Mouse (Mus musculus) ES-E14 (cell line): ENCODE measurements around the gene Dap. TPM values are rescaled to one million over a fixed set of nuclear protein-coding genes. Genes with fewer than 3 reads are reported as not detected.

Experiments used
- DNase-seq: peaks from one replicate; pipeline ENCODE4 v3.0.0-alpha.2; 2013; ENCODE audit warnings: low read depth, low spot score
- H3K27ac ChIP-seq: 2 replicates; pipeline ENCODE4 v1.5.1; 2012; ENCODE audit warnings: low read depth, mild to moderate bottlenecking, low read length, moderate library complexity, mixed read lengths; ENCODE audit not compliant: poor library complexity, insufficient read depth, severe bottlenecking
- H3K36me3 ChIP-seq: 2 replicates; pipeline ENCODE4 v1.6.1; 2012; ENCODE audit warnings: mild to moderate bottlenecking, low read length, moderate library complexity, mixed read lengths; ENCODE audit not compliant: control insufficient read depth, poor library complexity, insufficient read depth, severe bottlenecking
- H3K4me1 ChIP-seq, 2 experiments: fragments of 150-350 bp in 1 of 2; sonication (generic) in 1 of 2; 2 replicates each; pipeline ENCODE4 v1.6.1; 2012; ENCODE audit warnings: low read length in 2 of 2, mild to moderate bottlenecking in 1 of 2, mixed read lengths in 1 of 2; ENCODE audit not compliant: control insufficient read depth in 2 of 2, insufficient read depth in 2 of 2, poor library complexity in 1 of 2
- H3K4me3 ChIP-seq, 2 experiments: fragments of 150-350 bp in 1 of 2; sonication (generic) in 1 of 2; 2 replicates each; pipeline ENCODE4 v1.5.1; 2012; ENCODE audit warnings: low read length in 2 of 2, low read depth in 1 of 2, mild to moderate bottlenecking in 1 of 2, mixed read lengths in 1 of 2; ENCODE audit not compliant: insufficient read depth in 1 of 2, poor library complexity in 1 of 2, severe bottlenecking in 1 of 2
- H3K9ac ChIP-seq: 2 replicates; pipeline ENCODE4 v1.6.1; 2012; ENCODE audit warnings: low read depth, mild to moderate bottlenecking, low read length, mixed read lengths; ENCODE audit not compliant: poor library complexity, insufficient read depth, severe bottlenecking
- H3K9me3 ChIP-seq: fragments of 150-350 bp; sonication (generic); 2 replicates; pipeline ENCODE4 v1.6.1; 2012; ENCODE audit warnings: low read depth, mild to moderate bottlenecking, low read length; ENCODE audit not compliant: control insufficient read depth, insufficient read depth
- CHD2 ChIP-seq: IDR thresholded peaks from 2 replicates; pipeline ENCODE4 v1.6.1; 2014; ENCODE audit warnings: mild to moderate bottlenecking, low read depth, low read length, inconsistent platforms
- HCFC1 ChIP-seq: IDR thresholded peaks from 2 replicates; pipeline ENCODE4 v1.6.1; 2012; ENCODE audit warnings: low read length, inconsistent platforms, borderline replicate concordance; ENCODE audit not compliant: insufficient read depth
- MAFK ChIP-seq: IDR thresholded peaks from 2 replicates; pipeline ENCODE4 v1.6.1; 2014; ENCODE audit warnings: mild to moderate bottlenecking, low read depth, low read length, inconsistent platforms; ENCODE audit not compliant: insufficient read depth
- ZC3H11A ChIP-seq: IDR thresholded peaks from 2 replicates; pipeline ENCODE4 v1.6.1; 2012; ENCODE audit warnings: low read depth, mild to moderate bottlenecking, inconsistent platforms, low read length, borderline replicate concordance
- ZNF384 ChIP-seq: IDR thresholded peaks from 2 replicates; pipeline ENCODE4 v1.6.1; 2012; ENCODE audit warnings: low read depth, low read length, inconsistent platforms
- in situ Hi-C, 2 experiments: fragments of 600-800 bp; cut with MboI; formaldehyde crosslinking; loops; one replicate each; pipeline ENCODE4 v1.15.1; 2025; ENCODE audit warnings: low sequenced_read_pairs in 2 of 2, inconsistent platforms in 1 of 2; ENCODE audit not compliant: unreplicated experiment in 2 of 2
- total RNA-seq: library from RNA; depleted of rRNA; stranded (reverse); fragments of 300-350 nt; gene quantifications from 2 replicates; pipeline ENCODE4 v1.2.3, GENCODE M21; 2012; rRNA removed

The Dap gene
- total RNA-seq = 1.4 and 4.1 TPM in 2 replicates

DNA sequence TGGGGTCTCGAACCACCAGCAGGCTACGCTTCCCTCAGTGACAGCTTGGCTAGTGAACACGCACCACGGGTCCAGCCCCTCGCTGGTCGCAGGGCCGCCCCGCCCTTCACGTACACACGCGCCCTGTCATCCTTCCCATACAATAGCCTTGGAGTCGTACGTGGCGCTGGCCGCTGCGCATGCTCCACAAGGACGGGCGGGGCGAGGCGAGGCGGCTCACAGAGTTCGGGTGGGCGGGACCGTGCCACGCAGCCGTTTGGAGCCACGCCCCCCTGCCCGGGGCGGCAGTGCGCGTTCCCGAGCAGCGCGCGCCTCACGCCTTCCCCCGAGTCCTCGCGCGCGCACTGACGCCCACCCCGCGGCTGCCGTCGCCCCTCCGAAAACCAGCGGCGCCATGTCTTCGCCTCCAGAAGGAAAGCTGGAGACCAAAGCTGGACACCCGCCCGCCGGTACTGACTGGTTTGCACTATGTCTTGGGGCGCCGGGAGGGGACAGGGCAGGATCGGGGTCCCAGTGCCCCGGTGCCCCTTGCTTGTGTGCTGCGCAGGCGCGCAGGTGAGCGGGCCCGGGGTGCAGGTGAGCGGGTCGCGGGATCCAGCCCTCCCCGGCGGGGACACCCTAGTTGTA, at the start of gene Dap:
TSS of gene Dap (plus strand) at position 180 of the 627 bp plus-strand sequence.
- H3K27ac ChIP-seq = no peak within 1 kb of the TSS
- DNase-seq = peak; percentile 94
- no peaks in the 10 kb centered on the region for H3K36me3 ChIP-seq
- TF ChIP-seq CHD2 = no peak
- TF ChIP-seq ZNF384 = no peak
- H3K9me3 ChIP-seq = no peaks in the 10 kb centered on the region
- peak within 1 kb of the TSS; percentile 80 for H3K9ac ChIP-seq
- no peaks in the 10 kb centered on the region for H3K4me1 ChIP-seq
- H3K4me3 ChIP-seq = peak within 1 kb of the TSS; percentile 71 to 80
- in situ Hi-C loops = no loop called here

DNA sequence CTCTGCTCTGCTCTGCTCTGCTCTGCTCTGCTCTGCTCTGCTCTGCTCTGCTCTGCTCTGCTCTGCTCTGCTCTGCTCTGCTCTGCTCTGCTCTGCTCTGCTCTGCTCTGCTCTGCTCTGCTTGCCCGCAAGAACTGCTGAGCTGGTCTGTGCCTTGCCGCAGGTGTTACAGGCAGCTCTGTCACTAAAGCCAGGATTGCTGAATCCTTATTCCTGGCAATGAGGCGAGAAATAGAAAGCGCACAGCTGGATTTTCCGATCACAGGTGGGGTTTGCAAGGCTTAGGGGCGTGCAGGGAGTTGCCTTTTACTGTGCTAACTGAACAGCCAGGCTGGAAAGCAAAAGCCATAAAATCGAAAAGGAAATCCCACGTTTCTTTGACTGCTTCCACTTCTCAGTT, 47.5 kb upstream of the Dap start:
- in situ Hi-C loops = no loop called here
- H3K4me3 ChIP-seq = no peak overlapping the region
- TF ChIP-seq ZC3H11A (no peak), HCFC1 (no peak), ZNF384 (no peak), MAFK (no peak), CHD2 (no peak)
- no peak for DNase-seq
- no peak overlapping the region for H3K27ac ChIP-seq
- no peaks in the 10 kb centered on the region for H3K36me3 ChIP-seq
- no peaks in the 10 kb centered on the region; a peak in 1 of 4 replicates for H3K4me1 ChIP-seq
- H3K9ac ChIP-seq = no peak overlapping the region
- H3K9me3 ChIP-seq = no peaks in the 10 kb centered on the region

GRCm38 (mm10) chr15:31184651-31185443, 39.3 kb upstream of the Dap start:
- H3K4me3 ChIP-seq = no peak overlapping the region
- in situ Hi-C loops = no loop called here
- no peaks in the 10 kb centered on the region for H3K9me3 ChIP-seq
- no peaks in the 10 kb centered on the region for H3K36me3 ChIP-seq
- no peak for DNase-seq
- no peak overlapping the region for H3K9ac ChIP-seq
- no peak overlapping the region for H3K27ac ChIP-seq
- H3K4me1 ChIP-seq = no peaks in the 10 kb centered on the region; a peak in 1 of 4 replicates
- TF ChIP-seq ZNF384 (no peak), CHD2 (no peak), HCFC1 (no peak), MAFK (no peak), ZC3H11A (no peak)

GRCm38 (mm10) chr15:31185506-31185905, 38.6 kb upstream of the Dap start:
- no peak overlapping the region for H3K9ac ChIP-seq

More at GRCm38 (mm10) chr15:31185506-31185905, 38.6 kb upstream of the Dap start:
- Histone ChIP-seq H3K36me3 (no peaks in the 10 kb centered on the region), H3K4me3 (no peak overlapping the region), H3K9me3 (no peaks in the 10 kb centered on the region), H3K27ac (no peak overlapping the region), H3K4me1 (no peaks in the 10 kb centered on the region; a peak in 1 of 4 replicates)
- TF ChIP-seq HCFC1 (no peak), ZC3H11A (no peak), CHD2 (no peak), MAFK (no peak), ZNF384 (no peak)
- DNase-seq = no peak
- in situ Hi-C loops = no loop called here
